In the genomic region with DNA sequence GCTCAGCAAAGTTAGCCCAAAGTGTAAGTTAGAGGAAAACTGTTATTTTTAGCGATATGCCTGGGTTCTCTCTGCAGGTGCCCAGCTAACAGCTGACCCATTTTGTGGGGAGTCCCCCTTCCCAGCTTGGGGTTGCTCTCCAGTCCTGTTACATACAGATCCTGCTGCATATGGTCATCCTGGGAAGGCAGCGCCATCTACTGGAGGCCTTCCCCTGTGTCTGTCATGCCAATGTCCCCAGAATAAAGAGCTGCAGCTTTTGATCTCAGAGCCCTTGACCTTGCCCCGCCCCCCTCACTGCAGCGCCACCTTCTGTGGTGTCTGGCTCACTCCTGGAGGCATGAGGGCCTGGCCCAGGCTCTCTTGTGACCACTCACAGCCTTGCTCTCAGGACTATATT, we compare ENCODE assay signal across 9 mouse cellular contexts. TPM values are rescaled to one million over a fixed set of nuclear protein-coding genes. Genes with fewer than 3 reads are reported as not detected.
DNase-seq lines count a peak whose midpoint lies in the region; ATAC-seq and TF ChIP-seq lines count a peak whose summit lies in the region.
"Had no signal": no experiment of that assay in that cellular context is flagged by ENCODE, and none has a peak within 500 bp of the region (broad histone marks: within the 10 kb centered on the region; RNA-seq: fewer than 3 reads in every experiment).

No protein-coding gene starts in this region.

- H3K27me3 ChIP-seq in hindbrain, postnatal 0 days (ENCODE audit: insufficient read depth, low read length): no peaks in the 10 kb centered on the region
- H3K27me3 ChIP-seq in midbrain, embryonic 12.5 days: no peaks in the 10 kb centered on the region

- no peaks in the 10 kb centered on the region for H3K4me1 ChIP-seq in hindbrain, postnatal 0 days (ENCODE audit: insufficient read depth, low read length)
- H3K4me1 ChIP-seq in midbrain, embryonic 12.5 days: no peaks in the 10 kb centered on the region

- H3K27ac ChIP-seq in hindbrain, postnatal 0 days: no peak overlapping the region
- no peak overlapping the region for H3K27ac ChIP-seq in midbrain, embryonic 12.5 days (replicated peaks)

- intact Hi-C loops in left cerebral cortex, postnatal 14 days (cut with DNase I): loop anchor here (2.0 kb wide), 1 partner anchor 235 kb away; no protein-coding TSS in a partner anchor

- 39% methylated on average over 4 of the region's 4 CpGs for WGBS in hindbrain, postnatal 0 days
- WGBS in midbrain, embryonic 12.5 days: 60% methylated on average over 4 of the region's 4 CpGs

- H3K9ac ChIP-seq in hindbrain, postnatal 0 days (replicated peaks; ENCODE audit: low read length): no peak overlapping the region
- H3K9ac ChIP-seq in midbrain, embryonic 12.5 days (replicated peaks): no peak overlapping the region

- H3K4me2 ChIP-seq in hindbrain, postnatal 0 days (ENCODE audit: low read depth, low read length): no peak overlapping the region
- no peak overlapping the region for H3K4me2 ChIP-seq in midbrain, embryonic 12.5 days (replicated peaks)

- TF ChIP-seq CTCF in hindbrain, postnatal 0 days (IDR thresholded peaks at IDR 0.05; ENCODE audit: low read depth): peak; percentile 83

- no peak overlapping the region for H3K4me3 ChIP-seq in hindbrain, postnatal 0 days (ENCODE audit: low read length)
- no peak overlapping the region for H3K4me3 ChIP-seq in midbrain, embryonic 12.5 days
- H3K4me3 ChIP-seq: erythroblast, embryonic 14.5 days had no signal

- peak; percentile 67; the same call in 1 of the 2 replicates for ATAC-seq in hindbrain, postnatal 0 days
- ATAC-seq in midbrain, embryonic 12.5 days (ENCODE audit: low FRiP score, low read depth): peak; percentile 56; the same call in 1 of the 2 replicates

- H3K9me3 ChIP-seq in hindbrain, postnatal 0 days (ENCODE audit: low read length): no peaks in the 10 kb centered on the region
- no peaks in the 10 kb centered on the region for H3K9me3 ChIP-seq in midbrain, embryonic 12.5 days

- DNase-seq in layer of hippocampus, adult 11-12 months (ENCODE audit: low spot score): peak; percentile 50
- no peak for DNase-seq in layer of hippocampus, adult 9-10 months (ENCODE audit: low spot score)
- DNase-seq in adrenal gland, adult 18-20 months (ENCODE audit: low spot score in 2 of 2): peak; percentile 67 to 70
- DNase-seq in embryo, embryonic 10 days (ENCODE audit: low spot score): peak; percentile 81
- DNase-seq in hindbrain, postnatal 0 days (ENCODE audit: low spot score): peak; percentile 70
- peak; percentile 52 to 66 for DNase-seq in left cerebral cortex, postnatal 14 days (ENCODE audit: low spot score in 2 of 2)
- DNase-seq in testis, postnatal 10 days (ENCODE audit: low spot score): peak; percentile 81

- no peaks in the 10 kb centered on the region for H3K36me3 ChIP-seq in hindbrain, postnatal 0 days (ENCODE audit: insufficient read depth, low read length)
- H3K36me3 ChIP-seq in midbrain, embryonic 12.5 days: 0 out of 2 replicates have a peak, but pooled peaks cover 8% of the 10 kb centered on the region

RNA-seq across cellular contexts. Expression of a gene that starts 38.0 kb away (rescaled TPM):
- 10 to 100 TPM; 17.6 to 26.6 TPM for total RNA-seq in adrenal gland, adult 18-20 months (2021)
- 41.6 and 49.8 TPM in 2 replicates for total RNA-seq in hindbrain, postnatal 0 days (2014; rRNA removed)
- 45.5 and 48.6 TPM in 2 replicates for polyA plus RNA-seq in hindbrain, postnatal 0 days (2015; fragmentation: Nextera tagmentation; extraction: Ambion mirVana)
- 10 to 100 TPM; 27.9 to 28.4 TPM for total RNA-seq in left cerebral cortex, postnatal 14 days (2021)
- polyA plus RNA-seq in midbrain, embryonic 12.5 days (2016; fragmentation: Nextera tagmentation; extraction: Ambion mirVana): 32.7 and 33.6 TPM in 2 replicates
